Mouse (Mus musculus) small intestine, adult 2 months (tissue): ENCODE results near the gene Arl4c.

ENCODE experiments used
- CTCF ChIP-seq: fragments of 200-500 bp; IDR thresholded peaks from 2 replicates; pipeline ENCODE4 v1.5.1; 2012; ENCODE audit warnings: low read depth, mild to moderate bottlenecking, control low read depth, inconsistent platforms, low read length, moderate library complexity, mixed read lengths; ENCODE audit not compliant: insufficient replicate concordance, insufficient read length; ENCODE audit errors: extremely low read depth
- POLR2A ChIP-seq: fragments of 200-500 bp; IDR thresholded peaks from 2 replicates; pipeline ENCODE4 v1.6.1; 2012; ENCODE audit warnings: low read depth, mild to moderate bottlenecking, control low read depth, inconsistent platforms, low read length, moderate library complexity

DNA sequence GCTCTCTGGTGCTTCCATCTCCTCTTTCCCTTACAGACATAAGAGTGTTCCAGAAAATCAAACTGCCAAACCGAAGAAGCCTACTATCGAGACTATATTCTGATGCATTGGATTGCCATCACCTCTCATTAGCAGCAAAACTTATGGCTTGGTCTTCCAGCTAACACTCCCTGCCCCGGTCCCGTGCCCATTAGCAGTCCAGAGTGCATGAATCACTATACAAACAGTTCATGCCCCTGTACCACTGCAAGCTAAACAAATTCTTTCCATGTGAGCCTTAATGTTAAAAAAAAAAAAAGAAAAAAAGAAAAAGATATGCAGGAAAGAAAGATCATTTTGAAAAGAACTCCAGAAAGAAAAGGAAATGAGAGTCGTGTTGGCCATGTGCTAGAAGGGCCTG lies 39.3 kb downstream of the Arl4c start:
- TF ChIP-seq CTCF = no peak
- TF ChIP-seq POLR2A = no peak
